Mouse (Mus musculus) adrenal gland (tissue): ENCODE results near the gene Tmem211.

Experiments used
- intact Hi-C: fragments of 180-260 bp; cut with DNase I; formaldehyde crosslinking; loops from one replicate; pipeline ENCODE4 v1.15.1; 2025

The Tmem211 gene

DNA sequence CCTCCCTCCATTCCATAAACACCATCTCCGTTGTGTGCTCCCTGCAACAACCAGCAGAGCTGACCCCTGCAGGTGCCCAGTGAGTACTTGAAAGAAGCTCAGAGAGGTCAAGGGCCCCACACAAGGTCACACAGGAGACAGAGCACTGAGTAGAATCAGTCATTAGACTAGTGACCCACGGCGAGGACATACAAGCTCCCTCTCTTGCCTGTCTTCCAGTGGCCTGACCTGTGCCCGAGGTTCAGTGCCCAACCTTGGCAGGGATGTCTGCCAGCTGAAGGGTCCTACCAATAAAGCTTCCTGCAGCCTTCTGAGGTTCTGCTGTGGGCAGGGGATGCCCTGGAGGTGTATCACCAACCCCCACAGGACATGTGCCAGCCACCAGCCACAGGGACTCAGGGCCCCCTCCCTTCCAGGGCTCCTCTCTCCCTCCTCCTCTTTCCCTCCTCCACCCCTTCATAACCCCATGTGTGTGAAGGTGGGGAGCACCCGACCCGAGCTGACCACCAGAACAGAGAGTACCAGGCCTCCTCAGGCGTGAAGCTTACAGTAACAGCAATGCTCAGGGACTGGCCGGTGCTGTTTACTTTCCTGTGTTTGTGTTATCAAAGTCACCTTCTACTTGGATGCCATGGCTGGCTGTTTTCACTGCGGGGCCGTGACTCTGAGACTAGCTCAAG lies 14.4 kb upstream of the Tmem211 start:
- intact Hi-C loops, result no loop called here

DNA sequence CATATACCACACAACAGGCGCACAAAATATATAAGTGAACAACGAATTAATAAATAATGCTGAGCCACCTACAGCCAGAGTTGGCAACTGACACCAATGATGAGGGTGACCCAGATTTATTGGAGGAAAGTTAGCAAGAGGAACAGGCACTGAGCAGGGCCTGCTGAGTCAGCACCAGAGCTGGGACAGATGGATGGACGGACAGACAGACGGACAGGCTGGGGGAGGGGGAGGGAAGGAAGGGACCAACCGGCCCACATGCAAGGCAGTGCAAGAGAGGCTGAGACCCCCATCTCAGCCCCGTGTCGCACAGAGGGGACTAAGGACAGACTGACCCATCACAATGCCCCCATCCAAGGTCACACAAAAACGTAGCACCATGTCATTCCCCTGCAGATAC lies 12.7 kb upstream of the Tmem211 start:
- intact Hi-C loops, result no loop called here

DNA sequence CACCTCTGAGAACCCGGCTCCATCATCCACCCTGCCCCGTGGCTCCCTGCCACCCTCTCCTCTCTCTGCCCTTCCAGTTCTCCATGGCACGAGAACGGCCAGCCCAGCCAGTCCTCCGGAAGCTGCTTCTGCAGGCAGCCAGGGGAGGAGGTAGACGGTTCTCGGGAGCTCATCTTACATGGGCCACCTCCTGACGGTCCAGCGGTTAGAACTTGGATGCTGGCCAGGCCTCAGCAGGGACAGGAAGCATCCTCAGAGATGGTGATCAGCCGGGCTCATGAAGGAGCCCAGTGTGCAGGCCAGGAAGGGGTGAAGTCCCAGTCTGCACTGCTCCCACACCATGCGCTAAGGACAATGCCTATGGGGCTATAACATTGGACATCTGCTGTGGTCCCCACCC lies 12.3 kb upstream of the Tmem211 start:
- intact Hi-C loops, result no loop called here

DNA sequence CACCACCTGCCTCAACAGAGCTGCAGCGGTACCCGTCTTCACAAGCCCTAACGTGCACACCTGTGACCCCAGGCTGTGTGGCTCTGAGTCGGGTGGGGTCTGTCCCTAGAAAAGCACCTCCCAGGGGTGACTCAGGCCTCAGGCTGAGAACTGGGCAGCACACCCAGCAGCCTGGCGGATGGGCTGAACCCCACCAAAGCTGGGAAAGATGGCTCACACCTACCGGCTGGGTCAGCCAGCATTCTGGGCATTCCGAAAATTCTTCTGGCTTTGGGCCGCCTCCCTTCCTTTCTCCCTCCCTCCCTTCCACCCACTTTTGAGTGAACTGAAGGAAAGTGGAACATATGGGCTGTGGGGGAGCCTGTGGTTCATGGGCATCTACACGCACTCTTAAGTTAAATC lies 11.1 kb upstream of the Tmem211 start:
- intact Hi-C loops, result no loop called here

DNA sequence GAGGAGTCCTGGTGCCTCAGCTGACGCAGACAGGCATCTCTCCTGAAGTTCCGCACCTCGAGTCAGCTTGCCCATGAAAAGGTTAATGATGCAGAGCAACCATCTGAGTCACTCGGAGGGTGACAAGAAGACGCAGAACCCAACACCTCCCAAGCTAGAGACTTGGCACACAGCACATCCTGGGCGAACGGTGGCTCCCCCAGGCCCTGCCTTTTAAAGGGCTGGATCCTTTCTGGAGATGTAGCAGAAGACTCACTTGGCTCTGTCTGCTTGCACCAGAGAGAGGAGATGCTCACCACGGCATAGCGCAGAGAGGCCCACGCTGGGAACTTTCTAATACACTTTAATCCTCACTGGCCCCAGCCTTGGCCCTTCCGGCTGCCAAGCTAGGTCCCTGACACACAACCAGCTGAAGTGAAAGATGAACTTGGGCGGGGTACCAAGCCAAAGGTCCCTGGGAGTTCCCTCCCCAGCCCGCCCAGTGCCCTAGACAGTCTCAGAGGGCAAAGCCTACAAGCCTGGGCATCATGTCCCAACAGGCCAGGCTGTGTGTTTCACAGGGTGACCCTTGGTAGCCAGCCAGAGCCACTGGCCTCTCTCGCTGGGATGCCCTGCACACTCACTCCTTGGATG lies 10.3 kb upstream of the Tmem211 start:
- intact Hi-C loops, result no loop called here

DNA sequence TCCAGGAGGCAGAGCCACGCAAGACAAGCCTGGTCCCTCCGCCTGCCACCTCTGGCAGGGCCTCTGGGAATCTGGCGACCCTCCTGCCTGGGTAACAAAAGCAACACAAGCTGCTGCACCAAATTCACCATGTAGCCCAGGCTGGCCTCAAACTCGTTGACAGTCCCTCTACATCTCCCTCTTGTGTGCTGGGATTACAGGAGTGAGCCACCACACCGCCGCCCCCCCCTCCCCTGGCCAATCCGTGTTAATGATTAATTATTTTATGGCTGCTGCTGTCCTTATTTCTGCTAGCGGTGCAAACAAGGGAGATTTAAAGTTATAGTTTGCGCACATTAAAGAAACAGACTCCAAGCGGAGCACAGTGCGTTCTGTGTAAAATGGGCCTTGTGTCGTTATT lies 9.6 kb upstream of the Tmem211 start:
- intact Hi-C loops, result no loop called here

DNA sequence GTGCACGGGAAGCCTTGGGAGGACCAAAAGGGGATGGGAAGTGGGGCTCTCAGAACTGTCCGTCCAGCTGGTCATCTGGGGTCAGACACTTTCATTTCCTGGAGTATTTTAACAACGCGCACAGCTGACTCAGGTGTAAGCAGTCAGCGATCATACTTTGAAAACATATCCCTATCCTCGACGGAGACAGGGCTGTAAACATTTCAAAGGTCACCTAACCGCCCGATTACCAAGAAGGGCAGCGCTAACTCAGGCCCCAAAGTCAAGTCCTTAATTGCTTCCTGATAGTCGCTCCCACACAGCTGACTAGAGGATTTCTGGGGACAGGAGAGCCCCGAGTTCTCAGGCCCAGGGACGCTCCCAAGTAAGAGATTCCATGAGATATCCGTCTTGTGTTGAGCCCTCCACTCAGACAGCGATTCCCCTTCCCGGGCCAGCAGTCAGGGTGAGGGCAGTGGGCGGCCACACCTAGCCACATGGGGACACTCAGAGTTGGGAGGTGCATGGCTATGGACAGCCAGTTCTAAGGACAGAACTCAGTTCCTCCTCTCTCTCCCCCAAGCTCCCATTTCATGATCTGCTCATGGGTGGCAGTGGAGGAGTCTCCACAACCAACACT lies 8.0 kb upstream of the Tmem211 start:
- intact Hi-C loops, result no loop called here

DNA sequence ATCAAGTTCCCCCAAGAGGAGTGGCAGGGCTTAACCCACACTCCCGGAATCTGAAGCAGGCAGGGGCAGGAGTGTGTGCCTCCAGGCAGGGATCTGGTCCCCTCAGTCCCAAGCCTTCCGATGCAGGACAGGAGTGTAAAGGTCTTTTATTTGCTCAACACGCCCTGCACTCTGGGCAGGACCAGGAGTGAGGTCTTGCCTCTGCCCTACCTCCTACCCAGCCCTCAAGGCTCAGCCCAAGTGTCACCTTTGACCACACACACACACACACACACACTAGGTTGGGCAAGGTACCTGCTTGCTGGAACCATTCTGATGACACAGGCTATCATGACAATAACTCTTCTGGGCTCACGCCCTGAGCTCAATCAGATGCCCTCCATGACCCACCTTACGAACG lies 7.3 kb upstream of the Tmem211 start:
- intact Hi-C loops, result no loop called here

DNA sequence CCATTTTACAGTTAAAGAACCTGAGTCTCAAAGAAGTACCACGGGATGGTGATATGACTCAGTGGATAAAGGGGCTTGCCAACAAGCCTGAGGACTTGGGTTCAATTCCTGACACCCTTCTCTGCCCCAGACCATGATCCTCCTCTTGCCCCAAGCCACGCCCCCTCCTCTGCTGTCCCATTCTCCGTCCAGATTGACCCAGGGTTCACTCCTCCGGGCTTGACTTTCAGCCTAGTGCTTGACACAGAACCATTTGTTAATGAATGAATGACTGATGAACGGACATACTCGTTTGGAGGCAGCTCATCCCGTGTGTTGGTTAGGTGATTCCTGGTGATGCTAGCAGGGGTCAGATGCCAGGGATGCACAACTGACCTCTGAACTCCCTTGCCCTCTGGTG lies 6.8 kb upstream of the Tmem211 start:
- intact Hi-C loops, result no loop called here

DNA sequence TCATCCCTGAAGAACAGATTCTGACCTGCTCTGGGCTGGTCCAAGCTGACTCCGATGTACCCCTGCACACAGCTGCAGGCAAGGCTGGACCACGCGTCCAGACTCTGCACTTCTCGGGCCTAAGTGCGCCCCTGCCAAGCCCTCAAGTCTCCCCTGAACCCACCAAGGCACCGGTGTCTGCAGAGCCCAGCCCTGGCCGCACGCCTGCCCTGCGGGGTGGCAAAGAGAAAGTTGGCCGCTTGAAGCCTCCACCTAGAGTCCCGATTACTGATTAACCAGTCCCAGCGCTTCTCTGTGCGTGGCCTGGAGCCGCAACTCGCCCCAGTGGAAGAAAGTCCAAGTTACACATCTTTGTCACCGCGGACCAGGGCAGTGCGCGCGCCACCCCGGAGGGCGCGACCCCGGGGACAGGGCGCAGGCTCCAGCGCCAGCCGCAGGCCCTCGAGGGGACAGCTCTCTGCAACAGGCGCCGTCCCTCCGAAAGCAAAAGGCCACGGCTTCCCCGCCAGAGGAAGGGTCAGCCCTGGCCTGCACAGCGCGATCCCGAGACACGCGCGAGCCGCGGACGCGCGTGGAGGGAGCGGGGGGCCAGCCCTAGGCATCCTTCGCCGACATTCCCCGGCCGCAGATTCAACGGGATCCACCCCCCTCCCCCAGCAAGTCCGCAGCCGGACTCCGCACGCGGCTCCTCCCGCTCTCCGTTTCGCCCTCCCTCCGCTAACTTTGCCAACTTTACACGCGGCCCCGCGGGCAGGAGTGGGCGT lies 6.1 kb upstream of the Tmem211 start:
- intact Hi-C loops, result no loop called here

DNA sequence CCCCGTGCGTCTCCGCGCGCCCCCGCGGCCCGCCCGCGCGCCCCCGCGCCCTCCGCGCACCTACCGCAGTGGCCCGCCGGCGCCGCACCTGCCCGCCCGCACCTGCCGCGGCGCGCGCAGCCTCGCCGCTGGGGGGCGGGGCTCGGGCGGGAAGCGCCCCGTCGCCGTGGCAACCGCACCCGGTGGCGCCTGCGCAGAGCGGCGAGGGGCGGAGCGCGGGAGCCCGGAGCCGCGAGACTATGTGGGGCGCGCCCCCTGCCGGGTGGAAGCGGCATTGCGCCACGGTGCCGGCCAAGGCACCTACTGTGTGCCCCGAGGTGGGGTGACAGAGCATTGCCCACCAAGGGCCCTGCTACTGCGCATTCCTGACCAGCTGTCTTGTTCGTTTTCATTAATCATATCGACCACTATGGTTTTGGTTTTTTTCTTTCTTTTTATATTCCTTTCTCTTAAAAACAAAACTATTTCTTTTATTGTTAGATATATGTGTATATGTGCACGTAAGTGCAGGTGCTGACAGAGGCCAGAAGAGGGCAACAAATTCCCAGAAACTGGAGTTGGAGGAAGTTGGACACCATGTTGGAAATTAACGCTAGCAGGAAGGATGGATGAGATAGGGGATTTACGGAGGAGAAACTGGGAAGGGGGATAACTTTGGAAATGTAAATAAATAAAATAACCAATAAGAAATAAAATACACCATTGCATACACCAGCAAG lies 5.4 kb upstream of the Tmem211 start, which contains the start of gene 2900026A02Rik:
2900026A02Rik (minus strand) TSS at position 90 of the 719 bp plus-strand sequence.
- intact Hi-C loops, result no loop called here

DNA sequence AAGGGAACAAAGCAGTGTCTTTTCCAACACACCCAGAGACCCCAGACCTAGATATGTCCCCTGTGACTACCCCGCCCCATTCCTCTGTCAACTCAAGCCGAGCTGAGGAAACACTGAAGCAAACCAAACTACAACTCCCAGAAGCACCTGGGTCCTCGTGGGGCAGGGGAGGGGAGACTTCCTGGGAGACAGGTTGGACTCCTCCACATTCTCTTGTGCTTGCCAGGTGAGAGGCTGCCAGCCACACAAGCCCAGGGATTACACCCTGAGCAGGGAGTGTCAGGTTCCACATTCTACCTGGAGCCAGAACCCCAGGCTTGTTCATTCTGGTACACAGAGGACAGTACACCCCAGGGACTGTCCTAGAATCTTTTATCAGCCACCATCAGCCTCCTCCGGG lies 2.8 kb upstream of the Tmem211 start:
- intact Hi-C loops, result no loop called here

DNA sequence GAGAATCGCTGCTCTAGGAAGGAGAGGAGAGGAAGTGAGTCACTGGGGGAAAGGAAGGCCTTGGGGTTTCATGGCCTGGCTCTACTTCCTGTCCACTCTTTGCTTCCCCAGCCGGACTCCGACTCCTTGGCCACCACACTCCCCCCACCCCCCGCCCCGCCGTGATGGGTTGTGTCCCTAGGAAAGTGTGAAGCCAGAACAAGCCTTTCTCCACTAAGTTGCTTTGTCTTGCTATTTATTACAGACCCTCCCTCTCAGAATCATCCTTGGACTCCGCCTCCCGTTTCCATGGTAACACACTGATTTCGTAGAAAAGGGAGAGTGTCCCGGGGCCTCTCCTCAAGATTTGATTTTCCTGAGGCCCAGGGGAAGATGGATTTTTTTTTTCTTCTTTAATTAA lies 1.4 kb upstream of the Tmem211 start:
- intact Hi-C loops, result loop anchor here (5.0 kb wide), 1 partner anchor 128 kb away; no protein-coding TSS in a partner anchor

DNA sequence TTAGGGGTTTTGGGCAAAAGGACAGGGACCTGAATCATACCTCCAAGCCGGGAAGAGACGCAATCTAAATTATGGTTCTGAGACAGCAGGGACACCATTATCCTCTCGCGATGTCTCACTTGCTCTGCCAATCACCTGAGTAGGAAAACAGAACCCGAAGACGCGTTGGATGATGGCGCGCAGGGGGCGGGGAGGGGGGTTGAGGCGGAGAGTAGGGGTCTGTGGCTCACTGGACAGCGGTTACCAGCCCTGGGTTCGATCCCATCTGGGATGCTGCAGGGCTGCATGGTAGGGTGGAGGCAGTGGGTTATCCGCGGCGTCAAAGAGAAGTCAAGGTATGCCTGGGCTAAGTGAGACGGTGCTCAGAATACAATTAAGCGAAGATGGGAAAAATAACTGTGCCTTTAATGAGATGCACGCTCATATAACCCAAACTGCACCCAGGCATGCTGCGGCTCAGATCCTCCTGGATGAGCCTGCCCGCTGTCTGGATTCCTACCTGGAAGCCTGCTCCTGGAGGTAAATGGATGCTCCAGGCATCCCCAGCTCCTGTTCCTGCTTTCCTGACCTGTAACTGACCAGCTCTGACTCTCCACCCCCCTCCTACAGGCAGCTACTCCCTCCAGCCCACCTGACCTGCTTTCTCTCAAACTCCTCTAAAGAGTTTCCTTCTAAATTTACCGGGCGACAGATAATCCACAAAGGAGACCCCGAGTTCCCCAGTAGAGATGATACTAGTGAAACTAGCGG lies 848 bp upstream of the Tmem211 start:
- intact Hi-C loops, result loop anchor here (1.0 to 5.0 kb wide), 2 partner anchors 46 to 129 kb away; no protein-coding TSS in a partner anchor

DNA sequence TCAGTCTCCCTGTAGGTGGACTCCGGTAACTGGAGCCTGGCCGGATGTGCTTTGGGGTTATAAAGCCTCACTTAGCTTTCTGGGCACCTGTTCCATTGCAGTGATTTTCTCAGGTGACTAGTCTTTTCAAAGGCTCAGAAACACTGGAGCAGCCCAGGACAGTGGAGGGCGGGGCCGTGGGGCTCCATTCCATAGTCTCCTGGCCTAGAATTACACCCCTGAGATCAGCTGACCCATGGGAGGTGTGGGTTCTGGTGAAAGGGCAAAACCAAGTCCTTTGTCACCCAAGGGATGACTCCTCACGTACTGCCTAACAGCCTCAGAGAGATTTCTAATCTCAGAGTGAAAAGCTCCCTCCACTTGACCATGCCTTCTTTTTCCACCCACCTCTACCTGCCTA lies 3.5 kb downstream of the Tmem211 start:
- intact Hi-C loops, result no loop called here

DNA sequence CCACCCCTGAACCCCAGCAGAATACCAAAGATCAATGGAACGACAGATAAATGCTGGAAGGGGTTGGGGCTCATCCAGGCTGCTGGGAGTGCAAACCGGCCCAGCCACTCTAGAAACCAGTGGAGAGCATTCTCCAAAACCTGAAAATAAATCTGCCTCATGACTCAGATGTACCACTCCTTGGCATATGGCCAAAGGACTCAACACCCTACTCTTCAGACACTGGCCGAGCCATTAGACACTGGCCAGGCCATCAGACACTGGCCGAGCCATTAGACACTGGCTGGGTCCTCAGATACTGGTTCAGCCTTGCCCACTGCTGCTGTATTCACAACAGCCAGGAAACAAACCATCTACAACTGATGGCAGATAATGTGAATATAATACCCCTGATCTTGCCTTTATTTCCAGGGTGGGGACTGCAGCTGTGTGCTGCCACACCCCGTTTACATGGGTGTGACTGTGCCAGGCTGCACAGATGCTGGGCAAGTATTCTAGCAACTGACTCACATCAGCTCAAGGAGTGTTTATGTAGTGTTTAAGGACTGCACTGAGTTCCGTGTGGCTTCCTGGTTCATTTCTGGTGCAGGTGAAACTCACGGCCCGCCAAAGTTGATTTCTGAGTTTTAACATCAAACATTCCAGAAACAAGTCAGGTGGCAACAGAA lies 22.7 kb downstream of the Tmem211 start:
- intact Hi-C loops, result no loop called here

DNA sequence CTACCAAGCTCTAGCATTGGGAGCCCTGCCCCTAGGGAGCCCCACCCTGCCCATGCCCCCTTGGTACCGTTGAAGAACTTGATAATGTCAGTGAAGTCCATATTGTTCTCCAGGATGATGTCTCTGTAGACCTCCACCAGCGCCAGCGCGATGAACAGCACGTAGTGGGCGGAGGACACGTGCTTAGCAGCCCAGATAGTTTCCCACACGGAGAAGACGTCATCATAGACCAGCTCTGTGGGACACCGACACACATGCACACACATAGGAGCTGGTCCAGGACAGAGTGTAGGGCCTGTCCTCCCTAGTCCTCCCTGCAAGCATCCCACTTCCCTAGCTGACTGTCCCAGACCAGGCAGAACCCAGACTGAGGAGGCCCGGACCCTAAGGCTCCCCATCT lies 24.1 kb downstream of the Tmem211 start:
- intact Hi-C loops, result no loop called here

DNA sequence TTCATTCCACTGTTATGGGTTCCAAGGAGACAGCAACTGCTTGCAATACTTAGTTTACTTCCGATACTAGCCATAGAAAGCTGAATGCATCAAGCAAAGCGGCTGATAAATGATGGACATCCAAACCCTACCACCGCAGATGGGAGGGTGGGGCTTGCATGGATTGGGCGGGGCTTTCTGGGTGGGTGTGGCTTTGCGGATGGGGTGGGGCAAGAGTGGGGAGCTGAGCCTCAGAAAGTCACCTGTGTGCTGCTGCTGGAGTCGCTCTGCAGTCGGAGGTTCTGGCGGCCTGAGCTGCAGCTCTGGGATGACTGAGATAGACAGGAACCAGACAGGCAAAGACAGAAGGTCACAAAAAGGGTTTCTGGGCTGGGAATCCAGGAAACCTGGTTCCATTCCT lies 38.9 kb downstream of the Tmem211 start:
- intact Hi-C loops, result no loop called here

DNA sequence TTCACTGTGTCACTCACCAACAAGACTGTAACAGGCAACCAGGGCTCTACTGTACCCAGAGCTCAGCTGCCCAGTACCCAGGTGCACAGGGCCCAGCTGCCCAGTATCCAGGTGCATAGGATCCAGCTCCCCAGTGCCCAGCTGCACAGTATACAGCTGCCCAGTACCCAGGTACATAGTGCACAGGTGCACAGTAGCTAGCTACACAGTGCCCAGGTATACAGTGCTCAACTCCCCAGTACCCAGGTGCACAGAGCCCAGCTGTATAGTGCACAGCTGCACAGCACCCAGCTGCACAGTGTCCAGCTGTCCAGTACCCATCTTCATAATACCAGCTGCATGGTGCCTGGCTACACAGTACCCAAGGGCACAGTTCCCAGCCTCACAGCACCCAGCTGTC lies 41.5 kb downstream of the Tmem211 start:
- intact Hi-C loops, result no loop called here

DNA sequence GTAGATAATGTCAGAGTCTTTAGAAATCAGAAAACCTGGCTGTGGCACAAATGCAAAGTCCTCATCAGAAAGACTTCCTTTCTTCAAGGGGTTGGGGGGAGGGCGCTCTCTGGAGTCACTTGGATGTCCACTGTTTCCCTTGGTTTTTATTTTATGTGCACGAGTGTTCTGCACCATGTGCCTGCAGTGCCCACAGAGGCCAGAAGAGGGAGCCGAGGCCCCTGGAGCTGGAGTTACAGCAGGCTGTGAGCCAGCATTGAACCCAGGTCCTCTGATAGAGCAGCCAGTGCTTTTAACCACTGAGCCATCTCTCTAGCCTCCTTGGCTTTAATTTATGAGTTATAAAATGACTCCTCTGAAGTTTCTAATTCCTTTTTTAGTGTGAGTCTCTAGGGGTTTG lies 43.3 kb downstream of the Tmem211 start:
- intact Hi-C loops, result no loop called here
